Mouse (Mus musculus): ENCODE data around the gene Urgcp.
A peak's percentile ranks its signal among the peaks of the same experiment; 100 is the strongest.

The Urgcp gene

GRCm38 (mm10) chr11:5707530-5708353 is 54.4 kb downstream of the Urgcp start:
- peak; percentile 95 for DNase-seq

- no peak for DNase-seq
Measured at GRCm38 (mm10) chr11:5706874-5707529, 55.2 kb downstream of the Urgcp start.

- DNase-seq = no peak
Measured at GRCm38 (mm10) chr11:5705972-5706371, 56.2 kb downstream of the Urgcp start.

- DNase-seq = no peak
Measured at GRCm38 (mm10) chr11:5703341-5703740, 58.8 kb downstream of the Urgcp start.

- DNase-seq = no peak
Measured at GRCm38 (mm10) chr11:5702957-5703332, 59.2 kb downstream of the Urgcp start.

- no peak for DNase-seq
Measured at GRCm38 (mm10) chr11:5702271-5702956, 59.8 kb downstream of the Urgcp start.

- DNase-seq = no peak
Measured at GRCm38 (mm10) chr11:5701821-5702220, 60.4 kb downstream of the Urgcp start.

- DNase-seq = no peak
Measured at GRCm38 (mm10) chr11:5701300-5701699, 60.9 kb downstream of the Urgcp start.

- no peak for DNase-seq
Measured at GRCm38 (mm10) chr11:5700808-5701207, 61.4 kb downstream of the Urgcp start.

- peak; percentile 69 for DNase-seq
Measured at GRCm38 (mm10) chr11:5691775-5692174, 70.4 kb downstream of the Urgcp start.

GRCm38 (mm10) chr11:5684283-5684682 is 77.9 kb downstream of the Urgcp start:
- DNase-seq = no peak

GRCm38 (mm10) chr11:5682541-5682940 is 79.6 kb downstream of the Urgcp start:
- DNase-seq = no peak
